23 mouse cellular contexts compared by ENCODE assay signal in the genomic region with DNA sequence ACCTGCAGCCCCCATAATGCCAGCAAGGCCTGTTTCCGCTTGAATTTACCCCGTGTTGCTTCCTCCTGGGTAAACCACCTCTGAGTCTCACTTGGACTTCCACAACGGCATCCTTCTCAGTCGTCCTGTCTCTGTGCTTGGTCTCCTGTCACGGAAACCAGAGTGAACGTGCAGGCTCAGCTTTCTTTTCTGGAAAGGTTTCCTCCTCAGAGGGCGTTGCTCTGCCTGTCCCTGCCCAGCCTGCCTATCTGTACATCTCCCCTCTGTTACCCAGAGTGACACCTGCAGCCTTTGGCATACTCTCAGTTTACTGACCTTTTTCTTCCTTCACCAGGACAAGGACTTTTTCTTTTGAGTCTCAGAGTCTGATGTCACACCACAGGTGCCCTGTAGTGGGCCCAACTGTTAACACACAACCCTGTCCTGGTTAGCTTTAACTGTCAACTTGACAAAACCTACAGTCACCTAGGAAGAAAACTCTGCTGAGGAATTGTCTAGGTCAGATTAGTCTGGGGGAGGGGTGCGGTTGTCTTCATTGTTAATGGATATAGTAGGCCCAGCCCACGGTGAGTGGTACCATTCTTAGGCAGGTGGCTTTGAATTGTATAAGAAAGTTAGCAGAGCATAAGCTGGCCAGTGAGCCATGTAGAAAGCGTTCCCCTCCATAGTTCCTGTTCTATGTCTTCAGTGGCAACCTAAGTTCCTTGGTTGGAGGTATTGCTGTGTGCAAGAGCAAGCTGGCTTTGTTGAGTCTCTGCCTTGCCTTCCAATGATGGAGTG. TPM values are rescaled to one million over a fixed set of nuclear protein-coding genes. Genes with fewer than 3 reads are reported as not detected.
DNase-seq lines count a peak whose midpoint lies in the region; ATAC-seq lines count a peak whose summit lies in the region.
"Had no signal": no experiment of that assay in that cellular context is flagged by ENCODE, and none has a peak within 500 bp of the region (broad histone marks: within the 10 kb centered on the region; RNA-seq: fewer than 3 reads in every experiment).

No protein-coding gene starts in this region.

- no peak overlapping the region for H3K9ac ChIP-seq in liver, embryonic 12.5 days
- H3K9ac ChIP-seq: hindbrain, embryonic 15.5 days; lung, embryonic 14.5 days; midbrain, embryonic 15.5 days had no signal

- 0 out of 2 replicates have a peak, but pooled peaks have one; percentile 22 for ATAC-seq in liver, embryonic 12.5 days
- ATAC-seq in neutrophil, adult 5-6 weeks (ENCODE audit: extremely low read depth, insufficient number of reproducible peaks, low FRiP score, poor library complexity, severe bottlenecking): peak; percentile 33; the same call in 1 of the 2 replicates
- ATAC-seq: forebrain, embryonic 14.5 days; midbrain, embryonic 15.5 days had no signal

- no peaks in the 10 kb centered on the region for H3K9me3 ChIP-seq in liver, embryonic 12.5 days (replicated peaks)
- H3K9me3 ChIP-seq: embryonic facial prominence, embryonic 10.5 days; hindbrain, embryonic 15.5 days; midbrain, embryonic 15.5 days had no signal

- peaks cover 57% of the 10 kb centered on the region for H3K4me1 ChIP-seq in liver, embryonic 12.5 days
- H3K4me1 ChIP-seq: hindbrain, embryonic 15.5 days; midbrain, embryonic 15.5 days had no signal

- H3K4me3 ChIP-seq in liver, embryonic 12.5 days: no peak overlapping the region
- H3K4me3 ChIP-seq: embryonic facial prominence, embryonic 10.5 days; hindbrain, embryonic 15.5 days; midbrain, embryonic 15.5 days had no signal

- peaks cover 24% of the 10 kb centered on the region for H3K27me3 ChIP-seq in liver, embryonic 12.5 days (replicated peaks)

- H3K4me2 ChIP-seq in liver, embryonic 12.5 days: peak overlapping the region; percentile 23
- H3K4me2 ChIP-seq: heart, embryonic 11.5 days; hindbrain, embryonic 15.5 days; lung, embryonic 14.5 days; midbrain, embryonic 15.5 days had no signal

- 65% methylated on average over 10 of the region's 10 CpGs for WGBS in liver, embryonic 12.5 days (ENCODE audit: insufficient replicate concordance)

- H3K27ac ChIP-seq in liver, embryonic 12.5 days: peak overlapping the region; percentile 86
- H3K27ac ChIP-seq: embryonic facial prominence, embryonic 10.5 days; hindbrain, embryonic 15.5 days; macrophage; midbrain, embryonic 15.5 days had no signal

- no peaks in the 10 kb centered on the region for H3K36me3 ChIP-seq in liver, embryonic 12.5 days
- H3K36me3 ChIP-seq: embryonic facial prominence, embryonic 10.5 days; hindbrain, embryonic 15.5 days; midbrain, embryonic 15.5 days had no signal

- DNase-seq in spleen, postnatal 36 days (ENCODE audit: low spot score in 2 of 2): peak; percentile 57 to 67
- DNase-seq in spleen, postnatal 10 days (ENCODE audit: low spot score in 2 of 2): no peak
- DNase-seq in thymus, postnatal 4 days: peak; percentile 64
- DNase-seq in cerebellum, adult 11-12 months: no peak
- DNase-seq in kidney, postnatal 10 days: no peak
- DNase-seq in retina, embryonic 14.5 days (ENCODE audit: low spot score): no peak
- DNase-seq: adrenal gland, adult 2 months; cerebellum, adult 11 months; cerebellum, postnatal 36 days; kidney, adult 18-20 months; kidney, postnatal 36 days; layer of hippocampus, postnatal 36 days; left cerebral cortex, postnatal 4 days; lung, embryonic 14.5 days; right cerebral cortex, postnatal 14 days had no signal

RNA-seq across cellular contexts. Expression of a gene that starts 27.0 kb away (rescaled TPM):
- polyA plus RNA-seq in liver, embryonic 12.5 days (2016; fragmentation: Nextera tagmentation; extraction: Ambion mirVana): 24.2 and 25.4 TPM in 2 replicates
- 699 and 744 TPM in 2 replicates for total RNA-seq in neutrophil, adult 5-6 weeks (2017)

Comparison
In these comparisons a context has a peak if more than half of its experiments do, and no peak if none do; other contexts are left out.
1. DNase-seq: peak in spleen, postnatal 36 days (2 of 2) and thymus, postnatal 4 days (single experiment); none in spleen, postnatal 10 days (0 of 2), cerebellum, adult 11-12 months (single experiment), kidney, postnatal 10 days (single experiment) and retina, embryonic 14.5 days (single experiment).